Mouse (Mus musculus) adrenal gland, postnatal 4 days (tissue): ENCODE results near the gene Thsd4. TPM values are rescaled to one million over a fixed set of nuclear protein-coding genes. Genes with fewer than 3 reads are reported as not detected.

Experiments used
- DNase-seq, 2 experiments: peaks; one replicate each; pipeline ENCODE4 v3.0.0; 2021 to 2022; ENCODE audit warnings: low spot score in 2 of 2, mixed read lengths in 2 of 2
- total RNA-seq, 2 experiments: library from RNA; stranded (reverse); gene quantifications; 2 replicates each; pipeline ENCODE4 v1.2.3; 2021

The Thsd4 gene
- total RNA-seq, 2 experiments from 2014 or later = 15.6 to 25.6 TPM

DNA sequence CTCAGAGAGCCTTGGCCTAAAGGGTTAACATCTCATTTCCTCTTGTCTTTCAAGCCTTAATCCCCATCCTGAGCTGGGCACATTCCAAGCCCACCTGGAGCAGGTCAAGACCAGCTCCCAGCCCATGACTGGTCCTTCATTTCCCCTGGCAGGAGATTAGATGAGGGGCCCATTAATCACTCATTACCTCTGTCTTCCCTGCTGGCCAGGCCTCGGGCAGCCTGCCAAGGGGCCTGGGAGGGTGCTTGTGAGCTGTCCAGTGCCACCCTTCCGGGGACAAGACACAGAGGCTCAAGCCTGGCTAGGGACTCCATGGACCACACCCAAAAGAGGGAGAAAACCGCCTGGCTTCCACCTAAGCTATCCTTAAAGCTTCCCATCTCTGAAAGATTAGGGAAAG, 3.6 kb downstream of the Thsd4 start:
- DNase-seq = peak in 1 of 2 experiments; percentile 27

DNA sequence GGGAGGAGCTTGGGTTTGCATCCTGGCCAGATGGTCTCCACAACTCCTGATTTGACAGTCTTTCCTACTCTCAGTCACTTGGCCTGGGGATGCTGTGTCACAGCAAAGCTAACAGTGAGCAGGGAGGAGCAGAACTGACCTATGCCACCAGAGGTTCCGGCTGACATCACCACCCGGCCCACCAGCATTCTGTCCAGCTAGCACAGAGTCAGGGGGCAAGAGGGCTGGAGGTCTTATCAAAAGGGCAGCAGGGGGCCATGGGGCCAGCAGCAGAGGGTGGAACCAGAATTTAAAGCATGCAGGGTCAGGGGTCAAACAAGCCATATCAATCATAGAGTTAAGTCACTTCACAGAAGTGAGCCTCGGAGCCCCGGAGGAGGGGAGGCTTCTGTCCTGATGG, 4.7 kb downstream of the Thsd4 start:
- DNase-seq = no peak

DNA sequence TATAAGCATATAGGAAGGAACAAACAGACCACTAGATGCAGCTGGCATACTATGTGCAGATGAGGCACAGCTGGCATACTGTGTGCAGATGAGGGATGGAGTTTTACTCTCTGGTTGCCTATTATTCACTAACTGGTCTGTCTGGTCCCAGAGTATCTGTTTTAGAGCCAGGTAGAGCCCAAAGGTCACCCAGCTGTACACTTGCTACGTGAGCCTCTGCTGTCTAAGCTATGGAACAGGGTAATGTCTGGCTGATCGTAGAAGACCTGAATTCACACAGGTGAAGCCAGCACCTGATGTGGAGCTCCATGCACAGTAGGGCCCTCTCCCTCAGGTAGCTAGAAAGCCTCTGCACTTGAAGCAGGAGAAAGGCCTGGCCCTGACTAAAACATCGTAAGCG, 5.5 kb downstream of the Thsd4 start:
- no peak for DNase-seq

DNA sequence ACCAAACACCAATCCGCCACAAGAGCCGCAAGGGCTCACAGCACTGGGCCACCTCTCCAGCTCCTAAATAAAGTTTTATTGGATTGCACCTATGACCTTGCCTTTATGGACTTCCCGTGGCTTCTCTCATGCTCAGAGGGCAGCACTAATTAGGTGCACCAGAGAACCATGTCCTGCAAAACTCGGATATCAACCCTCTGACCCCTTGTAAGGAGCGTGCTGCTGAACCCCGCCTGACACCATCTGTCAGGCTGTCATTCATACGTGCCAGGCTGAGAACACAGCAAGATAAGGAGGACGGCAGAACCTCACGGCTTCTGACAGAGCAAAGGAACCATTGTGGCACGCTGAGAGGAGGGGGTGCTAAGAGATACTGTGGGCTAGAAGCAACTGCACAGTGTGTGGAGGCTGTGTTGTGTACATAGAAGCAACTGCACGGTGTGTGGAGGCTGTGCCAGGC, 8.5 kb downstream of the Thsd4 start:
- no peak for DNase-seq

DNA sequence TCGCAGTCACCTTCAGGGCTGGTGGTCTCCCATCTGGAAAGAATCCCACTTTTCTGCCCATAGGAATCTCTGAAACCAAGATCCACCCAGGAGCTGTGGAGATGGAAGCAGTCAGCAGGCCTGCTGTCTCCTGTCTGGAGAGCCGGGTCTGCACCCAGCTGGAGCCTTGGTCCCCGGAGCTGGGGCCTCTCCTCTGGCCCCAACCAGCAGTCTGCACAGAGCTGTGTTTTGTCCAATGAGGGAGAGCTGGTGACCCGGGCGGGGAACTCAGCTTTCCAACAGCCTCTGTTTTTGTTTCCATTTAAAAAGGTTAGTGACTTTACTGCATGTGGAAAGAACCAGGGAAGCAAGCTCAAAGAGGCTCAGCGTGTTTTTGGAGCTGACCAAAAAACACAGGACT, 11.0 kb downstream of the Thsd4 start:
- DNase-seq = no peak

DNA sequence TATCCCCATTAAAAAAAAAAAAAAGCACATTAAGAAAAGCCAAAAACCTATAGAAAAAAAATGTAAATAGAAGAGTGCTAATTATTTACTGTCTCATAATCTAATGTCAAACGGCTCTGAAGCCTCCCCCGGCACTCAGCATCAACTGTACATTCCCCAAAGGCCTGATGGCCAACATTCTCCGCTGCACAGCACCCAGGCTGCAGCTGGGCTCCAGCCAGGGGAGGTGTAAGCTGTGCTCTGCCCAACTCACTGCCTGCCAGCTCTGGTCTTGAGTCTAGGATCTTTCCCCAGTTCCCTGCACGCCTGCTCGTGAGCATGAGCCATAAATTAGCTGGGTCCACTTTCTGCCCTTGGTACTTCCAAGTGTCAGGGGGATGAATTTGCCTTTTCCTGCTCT, 15.7 kb downstream of the Thsd4 start:
- DNase-seq = no peak

DNA sequence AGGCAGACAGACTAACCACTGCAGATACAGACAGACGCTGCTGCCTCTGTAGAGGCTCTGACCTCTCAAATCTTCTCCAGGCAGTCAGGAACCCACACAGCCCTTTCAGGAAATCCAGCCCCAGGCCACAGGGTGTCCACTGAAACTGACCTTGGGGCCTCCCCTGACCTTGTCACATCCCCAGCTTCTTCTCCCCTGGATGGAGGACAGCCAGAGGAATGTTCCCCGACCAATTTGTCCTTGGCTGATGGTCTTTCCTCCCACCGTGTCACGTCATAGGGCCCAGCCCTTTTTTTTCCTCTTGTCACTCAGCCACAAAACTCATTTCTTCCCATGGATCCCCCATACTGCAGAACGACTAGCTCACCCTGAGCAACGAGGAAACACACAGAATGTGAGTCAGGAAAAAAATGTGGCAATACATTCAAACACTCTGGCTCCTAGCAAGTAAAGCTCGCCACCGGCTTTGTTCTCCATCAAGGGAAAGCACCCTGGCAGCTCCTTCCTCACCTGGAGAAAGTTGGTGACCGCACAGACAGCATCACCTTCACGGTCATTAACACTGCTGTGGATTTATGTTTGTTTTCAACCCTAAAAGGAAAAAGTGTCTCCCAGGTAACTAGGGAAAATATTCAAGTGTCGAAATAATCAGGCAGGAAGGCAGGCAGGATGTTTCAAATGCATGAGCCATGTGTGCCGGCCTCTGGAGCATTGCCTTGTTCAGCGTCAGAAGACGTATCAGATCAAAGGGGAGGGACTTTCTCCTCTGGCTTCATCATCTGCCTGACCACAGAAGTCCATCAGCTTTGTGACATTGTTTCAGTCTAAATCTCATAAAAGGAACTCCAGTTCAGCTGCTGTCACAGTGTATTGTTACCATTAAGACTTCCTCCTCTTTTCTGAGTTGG, 17.2 kb downstream of the Thsd4 start:
- no peak for DNase-seq

DNA sequence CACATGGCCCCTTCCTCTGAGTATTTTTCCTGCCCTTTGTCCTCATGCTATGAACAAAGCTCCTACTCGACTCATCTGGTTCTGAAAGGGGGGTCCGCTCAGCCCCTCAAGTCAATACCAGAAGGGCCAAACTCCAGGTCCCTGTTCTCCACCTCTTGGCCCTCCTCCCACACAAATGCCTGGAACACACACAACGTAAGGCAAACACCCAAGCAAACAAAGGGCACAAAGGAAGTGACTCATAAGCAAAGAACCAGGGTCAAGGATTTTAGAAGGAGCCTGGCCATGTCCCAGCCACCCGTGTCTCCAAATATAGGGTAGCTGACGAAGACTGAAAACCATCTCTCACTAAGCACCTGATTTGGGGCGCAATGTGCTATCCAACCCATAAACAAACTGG, 19.6 kb downstream of the Thsd4 start:
- no peak for DNase-seq

DNA sequence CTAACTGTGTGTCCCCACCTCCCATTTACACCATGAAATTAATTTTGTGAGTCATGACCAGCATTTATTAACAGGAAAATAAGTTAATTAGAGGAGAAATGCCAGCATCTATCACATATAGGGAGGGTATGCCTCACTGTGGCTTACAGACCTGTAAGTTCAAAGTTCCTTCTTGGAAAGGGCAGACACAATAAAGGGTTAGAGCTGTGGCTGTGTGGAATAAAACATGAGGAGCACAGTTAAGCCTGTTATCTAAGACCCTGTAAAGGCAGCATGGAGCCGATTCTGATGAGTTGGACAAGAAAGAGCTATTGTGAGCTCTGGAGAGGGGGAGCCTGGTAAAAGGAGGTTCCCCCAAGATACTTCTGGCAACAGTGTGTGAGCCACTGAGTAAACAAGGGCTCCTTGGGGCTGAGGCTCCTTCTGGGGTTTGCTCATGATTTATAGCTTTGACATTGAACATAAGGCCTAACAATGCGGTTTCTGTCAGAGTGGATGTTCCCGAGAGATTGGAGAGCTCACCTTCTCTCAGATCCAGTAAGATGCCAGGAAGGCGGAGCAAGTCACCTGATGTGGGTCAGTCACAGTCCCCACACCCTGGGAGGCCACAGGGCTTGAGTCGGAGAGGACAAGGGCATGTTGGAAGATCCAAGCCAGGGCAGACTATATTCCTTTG, 20.2 kb downstream of the Thsd4 start:
- no peak for DNase-seq

DNA sequence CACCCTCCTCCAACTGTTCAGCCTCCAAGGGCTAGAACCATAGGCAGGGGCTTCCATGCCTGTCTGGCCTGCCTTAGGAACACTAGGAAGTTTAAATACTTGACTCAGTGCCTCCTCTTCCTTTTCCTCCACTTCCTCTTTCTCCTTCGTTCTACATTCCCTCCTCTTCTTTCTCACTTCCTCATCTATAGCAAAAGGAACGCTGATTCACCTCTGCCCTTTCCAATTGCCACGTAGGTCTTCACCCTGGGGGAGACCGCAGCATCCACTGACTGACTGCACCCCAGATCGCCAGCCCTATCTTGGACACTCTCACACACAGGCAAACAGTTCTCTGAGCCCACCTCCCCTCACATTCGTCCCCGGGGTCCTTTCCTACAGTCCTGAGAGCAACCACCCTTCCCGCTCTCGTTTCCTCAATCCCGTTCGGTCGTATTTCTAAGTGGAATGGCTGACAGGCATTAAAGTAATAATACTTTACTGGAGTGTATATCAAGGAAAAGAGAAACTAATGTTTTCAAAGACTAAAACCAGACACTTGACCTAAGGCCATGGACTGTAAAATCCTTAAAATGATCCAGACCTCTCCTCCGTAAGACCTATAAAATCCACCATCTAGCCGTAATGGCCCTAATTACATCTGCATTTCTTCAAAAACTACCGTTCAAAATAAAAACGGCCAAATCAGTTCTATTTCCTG, 29.4 kb downstream of the Thsd4 start:
- no peak for DNase-seq

DNA sequence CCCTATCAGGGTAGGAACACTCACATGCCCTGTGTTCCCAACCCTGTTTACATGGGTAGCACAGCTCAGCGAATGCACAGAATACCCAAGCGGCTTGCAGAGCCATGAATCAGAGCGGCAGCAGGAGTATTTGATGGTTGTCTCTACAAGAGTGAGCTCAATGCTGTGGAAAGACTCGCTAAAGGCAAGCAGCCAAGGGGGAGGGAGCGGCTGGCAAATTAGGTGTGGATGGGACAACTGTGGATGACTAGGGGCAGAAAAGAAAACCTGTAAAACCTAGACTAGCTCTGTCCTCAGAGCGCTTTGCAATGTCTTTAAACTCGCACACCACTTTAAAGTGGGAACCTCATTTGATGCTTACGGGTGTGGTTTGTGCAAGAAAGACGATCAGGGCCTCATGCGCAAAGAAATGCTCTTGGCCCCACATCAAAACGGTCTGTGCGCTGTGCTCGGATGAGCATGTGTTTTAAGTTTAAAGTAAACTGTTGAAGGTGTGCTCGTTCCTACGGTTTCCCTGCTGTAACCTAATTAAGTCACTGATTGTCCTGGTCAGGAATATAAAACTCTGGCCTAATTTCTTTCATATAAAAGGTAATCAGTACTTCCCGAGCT, 30.3 kb downstream of the Thsd4 start:
- no peak for DNase-seq

DNA sequence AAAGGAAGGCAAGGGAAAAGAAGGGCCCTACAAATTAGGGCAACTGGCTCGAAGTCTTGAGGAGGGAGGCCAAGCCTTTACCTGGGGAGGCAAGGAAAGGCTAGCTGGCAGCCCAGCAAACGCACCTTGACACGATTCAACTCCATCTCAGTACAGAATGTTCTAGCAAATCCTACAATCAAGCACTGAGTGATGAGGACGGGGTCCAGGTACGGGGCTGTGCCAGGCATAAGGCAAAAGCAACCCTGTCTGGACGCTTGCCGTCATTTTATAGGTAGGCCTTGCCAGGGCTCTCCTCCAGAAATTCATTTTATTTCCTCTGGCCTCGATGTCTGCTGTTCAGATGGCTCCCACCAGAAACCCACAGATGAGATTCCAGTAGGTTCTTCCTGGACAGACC, 30.8 kb downstream of the Thsd4 start:
- no peak for DNase-seq

DNA sequence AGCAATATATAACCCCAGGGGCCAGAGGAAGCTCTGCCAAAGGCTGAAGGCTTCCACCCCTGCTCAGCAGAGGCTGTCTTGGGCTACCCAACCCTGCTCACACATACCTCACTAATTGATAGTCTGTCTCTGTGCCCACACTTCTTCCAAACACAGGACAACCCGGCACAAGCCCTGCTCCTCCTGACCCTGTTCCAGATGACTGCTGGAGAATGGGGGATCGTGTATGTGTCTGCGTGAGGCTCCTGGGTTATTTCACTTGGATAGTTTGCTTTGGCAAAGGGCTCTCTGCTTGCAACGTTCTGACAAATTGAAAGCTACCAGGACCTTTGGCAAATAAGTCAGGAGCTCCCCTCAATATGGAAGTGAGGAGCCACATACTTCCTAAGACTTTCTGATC, 33.0 kb downstream of the Thsd4 start:
- DNase-seq = no peak

DNA sequence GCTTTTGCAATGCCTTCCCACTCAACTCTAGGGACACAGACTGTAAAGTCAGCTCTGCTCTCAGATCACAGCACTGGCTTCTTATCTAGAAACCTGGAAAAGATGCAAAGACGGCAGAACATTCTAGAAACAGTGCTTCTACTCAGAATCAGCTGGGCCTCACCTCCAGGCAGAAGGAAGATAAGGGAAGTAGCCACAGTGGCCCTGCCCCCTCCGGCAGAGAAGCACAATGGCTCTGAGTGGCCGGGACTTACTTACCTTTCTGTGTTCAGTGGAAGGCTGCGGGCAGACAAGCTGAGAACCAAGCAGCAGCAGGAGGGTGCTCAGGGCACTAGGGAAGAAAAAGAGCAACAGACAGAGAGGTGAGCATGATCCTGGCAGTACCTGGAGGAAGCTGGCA, 39.7 kb downstream of the Thsd4 start:
- DNase-seq = no peak

DNA sequence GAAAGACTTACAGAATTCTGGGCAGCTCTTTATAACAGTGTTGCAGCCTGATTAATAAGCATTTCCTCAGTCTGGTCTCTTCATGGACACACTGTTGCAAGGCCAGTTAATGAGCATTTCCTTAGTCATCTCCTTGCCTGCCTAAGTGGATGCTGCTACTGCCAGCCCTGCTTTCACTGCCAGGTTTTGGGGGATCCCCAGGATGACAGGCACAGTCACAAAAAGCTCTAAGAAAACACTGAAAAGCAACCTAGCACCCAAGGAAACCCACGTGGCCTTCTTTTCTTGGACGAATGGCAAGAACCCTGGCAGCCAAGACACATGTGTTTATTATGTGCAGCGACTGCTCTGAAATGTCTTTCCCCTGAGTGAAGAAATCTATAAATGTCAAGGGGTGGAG, 41.8 kb downstream of the Thsd4 start:
- no peak for DNase-seq

DNA sequence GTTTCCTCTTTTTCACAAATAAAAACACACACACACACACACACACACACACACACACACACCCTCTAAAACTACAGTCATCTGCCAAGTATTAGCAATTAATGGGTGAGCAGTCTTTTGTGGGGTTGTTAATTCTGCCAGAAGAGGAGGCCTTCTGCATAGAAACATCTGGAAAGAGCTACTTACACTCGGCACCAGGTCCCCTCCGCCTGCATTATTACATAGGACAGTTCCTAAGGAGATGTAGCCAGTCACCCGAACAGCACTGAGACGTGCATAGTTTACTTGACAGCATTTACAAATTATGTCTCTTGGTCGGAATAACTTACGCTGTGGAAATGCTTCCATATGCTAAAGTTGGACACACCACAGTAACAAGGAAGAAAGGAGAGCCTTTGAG, 43.0 kb downstream of the Thsd4 start:
- DNase-seq = no peak

DNA sequence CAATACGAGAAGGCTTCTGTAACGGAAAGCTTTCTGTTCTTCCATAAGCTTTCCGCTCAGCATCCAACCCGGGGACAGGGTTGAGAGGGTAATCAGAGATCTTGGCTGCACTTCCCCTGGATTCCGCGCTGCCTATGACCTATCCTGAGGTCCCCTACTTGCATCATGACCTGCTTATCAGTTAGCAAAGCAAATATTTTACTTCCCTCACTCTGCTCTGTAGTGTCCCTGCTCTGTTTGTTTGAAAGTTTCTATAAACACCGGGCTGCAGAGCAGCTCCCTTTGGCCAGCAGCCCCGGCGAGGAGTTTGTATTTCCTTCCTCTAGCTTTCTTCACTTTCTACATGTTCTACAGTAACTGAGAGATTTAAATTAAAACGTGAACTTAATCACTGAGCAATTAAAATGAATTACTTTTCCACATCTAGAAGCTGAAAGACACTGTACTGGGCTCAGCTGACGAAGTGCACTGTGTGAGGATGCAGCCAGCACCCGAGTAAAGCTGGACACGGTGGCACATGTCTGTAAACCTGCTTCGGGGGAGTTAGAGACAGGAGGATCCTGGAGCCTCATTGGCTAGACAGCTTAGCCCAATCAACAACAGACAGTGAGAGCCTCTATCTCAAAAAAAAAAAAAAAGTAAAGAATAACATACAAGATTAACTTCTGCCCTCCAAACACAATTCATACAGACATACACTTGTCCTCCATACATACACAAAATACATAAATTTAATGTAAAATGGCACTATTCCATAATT, 43.7 kb downstream of the Thsd4 start:
- DNase-seq = no peak

DNA sequence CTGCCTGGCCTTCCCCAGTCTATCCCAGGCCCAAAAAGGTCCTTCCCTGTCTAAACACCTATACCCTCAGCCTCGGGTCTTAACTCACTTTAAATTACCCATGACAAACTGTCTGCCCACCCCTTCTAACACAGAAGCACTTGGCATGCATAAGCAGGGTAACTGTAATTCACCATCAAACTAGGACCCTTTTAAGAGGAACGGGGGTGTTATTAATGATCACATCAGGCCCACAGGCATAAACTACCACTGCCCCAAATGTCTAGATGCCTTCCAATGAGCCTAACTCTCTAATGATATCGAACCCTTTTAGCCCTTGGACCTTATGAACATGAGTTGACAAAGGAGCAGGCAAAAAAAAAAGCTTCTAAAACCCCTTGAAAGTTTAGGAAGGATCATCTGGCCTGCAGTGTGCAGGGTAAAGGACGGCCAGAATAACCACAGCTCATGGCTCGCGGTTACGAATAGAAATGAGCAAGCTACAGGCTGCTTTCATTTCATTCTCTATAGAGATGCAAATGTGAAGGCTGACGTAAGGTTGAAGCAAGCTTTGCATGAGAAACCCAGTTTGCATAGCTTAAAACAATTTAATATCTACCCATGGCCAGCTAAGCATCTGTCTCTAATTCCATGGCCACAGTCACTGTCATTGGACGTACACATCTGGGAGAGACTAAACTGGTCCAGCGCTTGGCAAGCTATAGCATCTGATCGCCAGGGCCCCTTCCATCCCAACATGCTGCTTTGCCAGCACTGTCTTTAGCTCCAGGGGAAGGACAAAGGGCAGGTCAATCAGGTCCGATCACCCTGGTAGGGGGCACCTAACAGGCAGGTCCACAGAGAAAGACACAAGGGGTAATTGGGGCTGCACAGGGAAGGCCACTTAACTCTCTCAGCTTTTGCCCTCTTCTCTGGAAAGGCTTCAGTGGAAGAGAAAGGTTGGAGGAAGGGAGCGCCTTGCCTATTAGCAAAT, 61.5 kb downstream of the Thsd4 start:
- DNase-seq = no peak

DNA sequence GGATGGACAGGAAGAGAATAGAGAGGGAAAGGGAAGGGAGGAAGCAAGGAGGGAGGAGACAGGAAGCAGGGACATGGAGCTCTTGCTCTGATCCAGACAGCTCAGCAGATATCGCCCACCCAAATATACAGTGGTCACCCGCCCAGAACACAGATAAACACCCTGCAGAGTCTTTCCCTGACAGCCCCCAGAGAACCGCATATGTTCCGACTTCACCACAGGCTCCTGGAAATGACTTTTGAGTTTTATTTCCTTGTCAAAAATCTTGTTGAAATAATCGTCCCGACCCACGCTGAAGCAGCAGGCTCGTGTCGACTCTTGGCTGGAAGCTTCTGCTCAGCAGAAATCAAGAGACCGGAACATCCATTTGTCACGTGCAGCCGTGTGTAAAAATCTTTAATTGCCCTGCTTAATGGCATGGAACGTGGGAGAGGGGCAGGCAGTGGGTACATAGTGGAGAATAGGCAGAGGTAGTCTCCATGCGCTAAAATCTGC, 63.3 kb downstream of the Thsd4 start:
- no peak for DNase-seq
